Mouse (Mus musculus): ENCODE data around the gene Rplp1. TPM values are rescaled to one million over a fixed set of nuclear protein-coding genes. Genes with fewer than 3 reads are reported as not detected.

Gene Rplp1
- polyA plus RNA-seq, 1 experiment from 2014 or later, result 1,285 TPM

GRCm38 (mm10) chr9:61872246-61872941, 41.9 kb downstream of the Rplp1 start:
- Histone ChIP-seq H3K4me2 (ENCODE audit: low read depth, low read length) (no peak overlapping the region), H3K27me3 (ENCODE audit: control insufficient read depth, insufficient read depth, low read length) (no peaks in the 10 kb centered on the region), H3K9me3 (replicated peaks; ENCODE audit: control insufficient read depth, low read length) (no peaks in the 10 kb centered on the region), H3K27ac (ENCODE audit: low read length) (no peak overlapping the region), H3K4me1 (ENCODE audit: control insufficient read depth, insufficient read depth, low read length) (no peaks in the 10 kb centered on the region), H3K36me3 (ENCODE audit: control insufficient read depth, insufficient read depth, low read length) (no peaks in the 10 kb centered on the region), H3K9ac (ENCODE audit: low read length) (no peak overlapping the region), H3K4me3 (replicated peaks; ENCODE audit: low read length) (no peak overlapping the region)
- WGBS, result 76% methylated on average over 8 of the region's 8 CpGs
- no peak for ATAC-seq (ENCODE audit: insufficient read depth, low FRiP score)

DNA sequence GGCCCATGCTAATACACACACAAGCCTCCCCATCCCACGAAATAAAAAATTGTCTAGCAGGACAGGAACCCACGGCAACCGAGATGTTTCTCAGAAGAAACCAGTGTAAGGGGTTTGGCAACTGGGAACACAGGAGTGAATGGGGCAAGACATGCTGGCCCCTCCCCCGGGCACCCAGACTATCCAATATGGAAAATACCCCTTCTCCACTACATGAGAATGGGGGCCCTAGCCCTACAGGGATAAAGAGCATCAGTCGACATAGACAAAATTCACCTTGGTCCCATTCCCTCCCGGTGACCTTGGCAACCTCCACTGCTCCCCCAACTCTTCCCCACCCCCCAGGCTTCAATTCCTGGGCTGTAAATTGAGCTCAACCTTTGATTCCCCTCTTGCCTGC, 42.5 kb downstream of the Rplp1 start:
- Histone ChIP-seq H3K4me2 (ENCODE audit: low read depth, low read length) (no peak overlapping the region), H3K9me3 (replicated peaks; ENCODE audit: control insufficient read depth, low read length) (no peaks in the 10 kb centered on the region), H3K4me1 (ENCODE audit: control insufficient read depth, insufficient read depth, low read length) (no peaks in the 10 kb centered on the region), H3K36me3 (ENCODE audit: control insufficient read depth, insufficient read depth, low read length) (no peaks in the 10 kb centered on the region), H3K27ac (ENCODE audit: low read length) (no peak overlapping the region), H3K4me3 (replicated peaks; ENCODE audit: low read length) (no peak overlapping the region), H3K27me3 (ENCODE audit: control insufficient read depth, insufficient read depth, low read length) (no peaks in the 10 kb centered on the region), H3K9ac (ENCODE audit: low read length) (no peak overlapping the region)
- no peak for ATAC-seq (ENCODE audit: insufficient read depth, low FRiP score)
- WGBS, result 79% methylated on average over 6 of the region's 6 CpGs

DNA sequence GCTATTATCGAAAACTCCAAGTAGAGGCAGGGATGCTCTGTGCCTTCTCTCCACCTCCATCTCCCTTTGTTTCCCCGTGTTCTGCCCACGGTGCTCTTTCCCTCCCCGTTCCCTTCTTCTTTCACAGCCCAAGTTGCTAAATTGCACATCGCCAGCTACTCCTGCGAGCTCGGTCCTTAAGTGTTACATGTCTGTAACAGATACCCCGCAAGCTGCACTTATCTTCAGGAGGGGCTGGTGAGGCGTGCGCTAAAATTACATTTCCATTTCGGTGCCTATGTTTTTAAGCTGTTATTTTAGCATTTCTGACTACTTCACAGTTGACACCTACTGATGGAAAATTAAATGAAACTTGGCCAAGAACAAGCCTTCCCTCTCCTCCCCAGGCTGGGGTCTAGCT, 46.7 kb downstream of the Rplp1 start:
- H3K27ac ChIP-seq (ENCODE audit: low read length), result no peak overlapping the region
- no peak overlapping the region for H3K4me2 ChIP-seq (ENCODE audit: low read depth, low read length)
- no peaks in the 10 kb centered on the region for H3K9me3 ChIP-seq (replicated peaks; ENCODE audit: control insufficient read depth, low read length)
- no peaks in the 10 kb centered on the region for H3K4me1 ChIP-seq (ENCODE audit: control insufficient read depth, insufficient read depth, low read length)
- H3K4me3 ChIP-seq (replicated peaks; ENCODE audit: low read length), result no peak overlapping the region
- no peaks in the 10 kb centered on the region for H3K27me3 ChIP-seq (ENCODE audit: control insufficient read depth, insufficient read depth, low read length)
- ATAC-seq (ENCODE audit: insufficient read depth, low FRiP score), result no peak
- H3K9ac ChIP-seq (ENCODE audit: low read length), result no peak overlapping the region
- no peaks in the 10 kb centered on the region for H3K36me3 ChIP-seq (ENCODE audit: control insufficient read depth, insufficient read depth, low read length)
- 73% methylated on average over 11 of the region's 11 CpGs for WGBS

Other genes with a start within 250 kb of the Rplp1 start
- gene Kif23, start 32.2 kb upstream of the Rplp1 start, polyA plus RNA-seq (2015; fragmentation: Nextera tagmentation; extraction: Ambion mirVana), result 102 and 124 TPM in 2 replicates
- gene Paqr5, start 112.3 kb upstream of the Rplp1 start, polyA plus RNA-seq (2015; fragmentation: Nextera tagmentation; extraction: Ambion mirVana), result 42.2 and 65.3 TPM in 2 replicates
- 25.5 and 27.2 TPM in 2 replicates for gene Glce, start 208.1 kb upstream of the Rplp1 start, polyA plus RNA-seq (2015; fragmentation: Nextera tagmentation; extraction: Ambion mirVana)

Measured in stomach, embryonic 16.5 days (tissue).